Mouse (Mus musculus) MEL (cell line): ENCODE results near the gene Olfr1431. TPM values are rescaled to one million over a fixed set of nuclear protein-coding genes. Genes with fewer than 3 reads are reported as not detected.

Source experiments
- DNase-seq: peaks from one replicate; pipeline ENCODE4 v3.0.0; 2011; ENCODE audit warnings: low read depth, low spot score
- H3K27ac ChIP-seq: 2 replicates; pipeline ENCODE4 v1.5.1; 2012; ENCODE audit warnings: low read depth, mild to moderate bottlenecking, control low read depth, low read length, moderate library complexity; ENCODE audit not compliant: control insufficient read depth
- H3K27me3 ChIP-seq, 2 experiments: fragments of 150-350 bp in 1 of 2; sonication (generic) in 1 of 2; 2 replicates each; pipeline ENCODE4 v1.6.1; 2012; ENCODE audit warnings: low read length in 2 of 2, mild to moderate bottlenecking in 2 of 2, improper control_type of control experiment in 1 of 2, moderate library complexity in 1 of 2; ENCODE audit not compliant: insufficient read depth in 2 of 2, control insufficient read depth in 1 of 2
- H3K36me3 ChIP-seq, 2 experiments: 2 replicates each; pipeline ENCODE4 v1.6.1; 2012 to 2014; ENCODE audit warnings: low read length in 2 of 2, improper control_type of control experiment in 1 of 2, inconsistent platforms in 1 of 2, mild to moderate bottlenecking in 1 of 2; ENCODE audit not compliant: insufficient read depth in 2 of 2, control insufficient read depth in 1 of 2
- H3K4me1 ChIP-seq, 2 experiments: fragments of 150-350 bp in 1 of 2; sonication (generic) in 1 of 2; 2 replicates each; pipeline ENCODE4 v1.6.1; 2012; ENCODE audit warnings: low read length in 2 of 2, improper control_type of control experiment in 1 of 2, mild to moderate bottlenecking in 1 of 2; ENCODE audit not compliant: insufficient read depth in 2 of 2, control insufficient read depth in 1 of 2
- H3K4me3 ChIP-seq, 2 experiments: fragments of 150-350 bp in 1 of 2; sonication (generic) in 1 of 2; 2 replicates each; pipeline ENCODE4 v1.5.1; 2012; ENCODE audit warnings: low read depth in 2 of 2, low read length in 2 of 2, mild to moderate bottlenecking in 2 of 2, moderate library complexity in 2 of 2, control low read depth in 1 of 2, improper control_type of control experiment in 1 of 2; ENCODE audit not compliant: control insufficient read depth in 1 of 2, insufficient read depth in 1 of 2
- H3K79me2 ChIP-seq: 2 replicates; pipeline ENCODE4 v1.6.1; 2012; ENCODE audit warnings: mild to moderate bottlenecking, low read length, moderate library complexity; ENCODE audit not compliant: control insufficient read depth, poor library complexity, insufficient read depth
- H3K9ac ChIP-seq: 2 replicates; pipeline ENCODE4 v1.6.1; 2012; ENCODE audit warnings: low read depth, mild to moderate bottlenecking, control low read depth, low read length, moderate library complexity; ENCODE audit not compliant: control insufficient read depth, poor library complexity, severe bottlenecking
- H3K9me3 ChIP-seq: fragments of 150-350 bp; sonication (generic); replicated peaks from 2 replicates; pipeline ENCODE4 v1.6.1; 2012; ENCODE audit warnings: mild to moderate bottlenecking, low read length, improper control_type of control experiment, moderate library complexity; ENCODE audit not compliant: insufficient read depth
- CHD1 ChIP-seq: IDR thresholded peaks from 2 replicates; pipeline ENCODE4 v1.6.1; 2012; ENCODE audit warnings: low read depth, mild to moderate bottlenecking, inconsistent platforms, low read length, improper control_type of control experiment
- CHD2 ChIP-seq: IDR thresholded peaks from 2 replicates; pipeline ENCODE4 v1.6.1; 2011; ENCODE audit warnings: low read length, improper control_type of control experiment
- E2F4 ChIP-seq: IDR thresholded peaks from 2 replicates; pipeline ENCODE4 v1.6.1; 2011; ENCODE audit warnings: low read depth, low read length, improper control_type of control experiment, borderline replicate concordance
- ELF1 ChIP-seq: IDR thresholded peaks from 2 replicates; pipeline ENCODE4 v1.6.1; 2014; ENCODE audit warnings: low read depth, mild to moderate bottlenecking, inconsistent platforms, low read length, improper control_type of control experiment, moderate library complexity
- ETS1 ChIP-seq: IDR thresholded peaks from 2 replicates; pipeline ENCODE4 v1.6.1; 2012; ENCODE audit warnings: low read depth, mild to moderate bottlenecking, inconsistent platforms, low read length, improper control_type of control experiment, moderate library complexity
- GABPA ChIP-seq: IDR thresholded peaks from 2 replicates; pipeline ENCODE4 v1.6.1; 2012; ENCODE audit warnings: low read depth, mild to moderate bottlenecking, inconsistent platforms, low read length, improper control_type of control experiment, moderate library complexity
- JUND ChIP-seq: IDR thresholded peaks from 2 replicates; pipeline ENCODE4 v1.6.1; 2011; ENCODE audit warnings: low read depth, mild to moderate bottlenecking, improper control_type of control experiment, low read length
- MAFK ChIP-seq: IDR thresholded peaks from 2 replicates; pipeline ENCODE4 v1.6.1; 2011; ENCODE audit warnings: low read depth, mild to moderate bottlenecking, low read length, improper control_type of control experiment, borderline replicate concordance
- MEF2A ChIP-seq: IDR thresholded peaks from 2 replicates; pipeline ENCODE4 v1.6.1; 2014; ENCODE audit warnings: low read depth, mild to moderate bottlenecking, inconsistent platforms, low read length, improper control_type of control experiment; ENCODE audit not compliant: poor library complexity, insufficient replicate concordance, severe bottlenecking; ENCODE audit errors: extremely low read depth
- MYC ChIP-seq: IDR thresholded peaks from 2 replicates; pipeline ENCODE4 v1.6.1; 2011; ENCODE audit warnings: low read depth, mild to moderate bottlenecking, low read length, improper control_type of control experiment, moderate library complexity
- NRF1 ChIP-seq: IDR thresholded peaks from 2 replicates; pipeline ENCODE4 v1.6.1; 2014; ENCODE audit warnings: low read depth, mild to moderate bottlenecking, inconsistent platforms, low read length, improper control_type of control experiment, moderate library complexity; ENCODE audit not compliant: poor library complexity, insufficient read depth, severe bottlenecking
- POLR2AphosphoS2 ChIP-seq: IDR thresholded peaks from 2 replicates; pipeline ENCODE4 v1.6.1; 2011; ENCODE audit warnings: low read length, improper control_type of control experiment
- RAD21 ChIP-seq: IDR thresholded peaks from 2 replicates; pipeline ENCODE4 v1.6.1; 2011; ENCODE audit warnings: mild to moderate bottlenecking, low read depth, low read length, improper control_type of control experiment
- SIN3A ChIP-seq: IDR thresholded peaks from 2 replicates; pipeline ENCODE4 v1.6.1; 2012; ENCODE audit warnings: low read length, improper control_type of control experiment, inconsistent platforms
- SMC3 ChIP-seq: IDR thresholded peaks from 2 replicates; pipeline ENCODE4 v1.6.1; 2011; ENCODE audit warnings: low read depth, low read length, improper control_type of control experiment
- USF2 ChIP-seq, 2 experiments: IDR thresholded peaks; 2 replicates each; pipeline ENCODE4 v1.6.1; 2011 to 2012; ENCODE audit warnings: improper control_type of control experiment in 2 of 2, low read length in 2 of 2, borderline replicate concordance in 1 of 2, inconsistent platforms in 1 of 2, low read depth in 1 of 2, mild to moderate bottlenecking in 1 of 2; ENCODE audit not compliant: insufficient read depth in 1 of 2
- ZKSCAN1 ChIP-seq: IDR thresholded peaks from 2 replicates; pipeline ENCODE4 v1.6.1; 2012; ENCODE audit warnings: low read depth, mild to moderate bottlenecking, inconsistent platforms, low read length, improper control_type of control experiment, moderate library complexity
- ZMIZ1 ChIP-seq: IDR thresholded peaks from 2 replicates; pipeline ENCODE4 v1.6.1; 2012; ENCODE audit warnings: low read depth, mild to moderate bottlenecking, inconsistent platforms, low read length, improper control_type of control experiment, moderate library complexity
- polyA plus RNA-seq, 2 experiments: library from polyadenylated mRNA; stranded (reverse) in 1 of 2; unstranded in 1 of 2; fragments of >175 nt in 1 of 2; fragments of >200 nt in 1 of 2; gene quantifications; 2 replicates each; pipeline versions ENCODE4 v1.2.1 to v1.2.4; 2012; ENCODE audit warnings: low replicate concordance in 2 of 2, low read depth in 1 of 2; ENCODE audit not compliant: insufficient read length in 2 of 2, insufficient read depth in 1 of 2, missing spikeins in 1 of 2
- total RNA-seq: library from RNA; depleted of rRNA; stranded (reverse); fragments of 300-350 nt; gene quantifications from 2 replicates; pipeline ENCODE4 v1.2.3, GENCODE M21; 2012; rRNA removed

The Olfr1431 gene
- total and polyA plus RNA-seq, 3 experiments, result not detected

DNA sequence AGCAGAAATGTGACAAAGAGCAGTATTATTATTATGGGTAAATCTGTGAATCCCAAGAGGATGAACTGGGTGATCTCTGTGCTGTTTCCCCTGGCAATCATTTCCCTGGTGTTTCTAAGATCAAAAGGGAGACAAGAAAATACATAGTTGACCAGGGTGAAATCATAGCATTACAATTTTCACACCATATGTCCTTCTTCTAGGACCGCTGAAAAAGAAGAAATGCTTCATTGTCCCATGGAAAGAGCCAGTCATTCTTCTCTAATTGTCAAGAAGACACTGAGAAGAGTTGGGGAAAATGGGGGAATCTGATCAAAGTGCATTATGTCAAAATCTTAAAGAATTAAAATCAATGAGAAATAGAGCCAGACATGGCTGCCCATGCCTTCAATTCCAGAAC, 41.1 kb downstream of the Olfr1431 start, which contains the start of gene Olfr262:
TSS of gene Olfr262 (minus strand) at position 101 of the 400 bp plus-strand sequence.
- H3K4me1 ChIP-seq, result no peaks in the 10 kb centered on the region
- H3K36me3 ChIP-seq, result no peaks in the 10 kb centered on the region
- H3K4me3 ChIP-seq, result no peak within 1 kb of the TSS
- no peak within 1 kb of the TSS for H3K9ac ChIP-seq
- DNase-seq, result no peak
- H3K9me3 ChIP-seq, result no peaks in the 10 kb centered on the region
- no peaks in the 10 kb centered on the region for H3K27me3 ChIP-seq
- no peak within 1 kb of the TSS for H3K27ac ChIP-seq
- no peaks in the 10 kb centered on the region for H3K79me2 ChIP-seq
- TF ChIP-seq POLR2AphosphoS2 (no peak), GABPA (no peak), ELF1 (no peak), SIN3A (no peak), CHD2 (no peak), SMC3 (no peak), USF2 (IDR thresholded peaks at IDR 0.05; ENCODE audit: borderline replicate concordance in 1 of 2, insufficient read depth in 1 of 2, low read depth in 1 of 2, low read length in 2 of 2) (no peak), E2F4 (no peak), MEF2A (no peak), JUND (no peak), ETS1 (no peak), MAFK (no peak), MYC (no peak), CHD1 (no peak), ZKSCAN1 (no peak), NRF1 (no peak)

DNA sequence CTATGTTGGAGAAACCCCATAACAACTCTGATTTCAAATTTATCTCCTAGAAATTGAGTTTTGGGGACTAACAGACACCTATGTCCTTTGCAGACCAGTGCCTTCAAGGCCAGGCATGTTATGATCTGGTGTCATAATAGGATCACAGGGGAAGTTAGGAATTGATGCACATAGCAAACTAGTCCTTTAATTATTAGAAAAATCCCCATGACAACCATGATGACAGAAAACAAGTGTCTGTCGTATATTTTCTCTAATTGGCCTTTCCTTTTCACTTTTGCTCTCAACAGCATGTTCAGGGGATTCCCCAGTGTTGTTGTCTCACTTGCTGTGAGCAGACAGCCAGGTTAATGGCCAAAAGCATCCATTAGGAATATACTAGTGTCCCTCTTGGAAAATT, 60.3 kb downstream of the Olfr1431 start, which contains the start of gene Olfr235:
TSS of gene Olfr235 (plus strand) at position 301 of the 400 bp plus-strand sequence.
- H3K27me3 ChIP-seq, result no peaks in the 10 kb centered on the region
- TF ChIP-seq CHD1 (no peak), NRF1 (no peak), ZKSCAN1 (no peak), ZMIZ1 (no peak), RAD21 (no peak)
- H3K27ac ChIP-seq, result no peak within 1 kb of the TSS

More for the DNA sequence above, 60.3 kb downstream of the Olfr1431 start, which contains the start of gene Olfr235:
- Histone ChIP-seq H3K4me3 (no peak within 1 kb of the TSS), H3K4me1 (no peaks in the 10 kb centered on the region), H3K9me3 (no peaks in the 10 kb centered on the region), H3K9ac (no peak within 1 kb of the TSS), H3K79me2 (no peaks in the 10 kb centered on the region), H3K36me3 (no peaks in the 10 kb centered on the region)
- DNase-seq, result no peak

Other genes with a start within 250 kb of the Olfr1431 start
- gene Osbp, start 234.7 kb upstream of the Olfr1431 start, total RNA-seq, result 16.4 and 16.5 TPM in 2 replicates
- gene Osbp, start 234.7 kb upstream of the Olfr1431 start, polyA plus RNA-seq, result 10 to 100 TPM; 38.8 to 64.6 TPM
- 0.04 TPM in 1 of 2 replicates, not detected in the other for gene Olfr1423, start 159.3 kb upstream of the Olfr1431 start, total RNA-seq
- under 1 TPM in 1 of 2 experiments, not detected in 1; 0.25 TPM for gene Olfr1423, start 159.3 kb upstream of the Olfr1431 start, polyA plus RNA-seq
- not detected in 2 replicates for gene Olfr1424, start 138.0 kb upstream of the Olfr1431 start, total RNA-seq
- not detected for gene Olfr1424, start 138.0 kb upstream of the Olfr1431 start, polyA plus RNA-seq
- gene Olfr1425, start 122.9 kb upstream of the Olfr1431 start, total RNA-seq, result not detected in 2 replicates
- not detected for gene Olfr1425, start 122.9 kb upstream of the Olfr1431 start, polyA plus RNA-seq
- gene Olfr1426, start 108.6 kb upstream of the Olfr1431 start, total RNA-seq, result not detected in 2 replicates
- not detected for gene Olfr1426, start 108.6 kb upstream of the Olfr1431 start, polyA plus RNA-seq
- gene Olfr1427, start 97.3 kb upstream of the Olfr1431 start, total RNA-seq, result not detected in 2 replicates
- gene Olfr1427, start 97.3 kb upstream of the Olfr1431 start, polyA plus RNA-seq, result not detected
- gene Olfr1428, start 84.7 kb upstream of the Olfr1431 start, total RNA-seq, result not detected in 2 replicates
- gene Olfr1428, start 84.7 kb upstream of the Olfr1431 start, polyA plus RNA-seq, result not detected
- not detected in 2 replicates for gene Olfr76, start 77.4 kb upstream of the Olfr1431 start, total RNA-seq
- gene Olfr76, start 77.4 kb upstream of the Olfr1431 start, polyA plus RNA-seq, result under 1 TPM in 1 of 2 experiments, not detected in 1; 0.03 TPM
- not detected in 2 replicates for gene Olfr1555-ps1, start 30.5 kb upstream of the Olfr1431 start, total RNA-seq
- gene Olfr1555-ps1, start 30.5 kb upstream of the Olfr1431 start, polyA plus RNA-seq, result not detected
- gene Olfr1432, start 32.0 kb downstream of the Olfr1431 start, total RNA-seq, result not detected in 2 replicates
- not detected for gene Olfr1432, start 32.0 kb downstream of the Olfr1431 start, polyA plus RNA-seq
- not detected in 2 replicates for gene Olfr262, start 41.0 kb downstream of the Olfr1431 start, total RNA-seq
- not detected for gene Olfr262, start 41.0 kb downstream of the Olfr1431 start, polyA plus RNA-seq
- not detected in 2 replicates for gene Olfr235, start 60.4 kb downstream of the Olfr1431 start, total RNA-seq
- not detected for gene Olfr235, start 60.4 kb downstream of the Olfr1431 start, polyA plus RNA-seq
- gene Olfr1434, start 79.2 kb downstream of the Olfr1431 start, total RNA-seq, result not detected in 2 replicates
- gene Olfr1434, start 79.2 kb downstream of the Olfr1431 start, polyA plus RNA-seq, result not detected
- not detected in 2 replicates for gene Olfr1436, start 98.5 kb downstream of the Olfr1431 start, total RNA-seq
- gene Olfr1436, start 98.5 kb downstream of the Olfr1431 start, polyA plus RNA-seq, result not detected
- gene Olfr1437, start 124.5 kb downstream of the Olfr1431 start, total RNA-seq, result not detected in 2 replicates
- not detected for gene Olfr1437, start 124.5 kb downstream of the Olfr1431 start, polyA plus RNA-seq
- not detected in 2 replicates for gene Olfr1438-ps1, start 135.3 kb downstream of the Olfr1431 start, total RNA-seq
- under 1 TPM in 1 of 2 experiments, not detected in 1; 0.03 TPM for gene Olfr1438-ps1, start 135.3 kb downstream of the Olfr1431 start, polyA plus RNA-seq
- gene Olfr1440, start 186.6 kb downstream of the Olfr1431 start, total RNA-seq, result not detected in 2 replicates
- gene Olfr1440, start 186.6 kb downstream of the Olfr1431 start, polyA plus RNA-seq, result under 1 TPM in 1 of 2 experiments, not detected in 1; 0.01 TPM
- gene Olfr1441, start 216.8 kb downstream of the Olfr1431 start, total RNA-seq, result not detected in 2 replicates
- gene Olfr1441, start 216.8 kb downstream of the Olfr1431 start, polyA plus RNA-seq, result under 1 TPM in 1 of 2 experiments, not detected in 1; 0.03 TPM
- not detected in 2 replicates for gene Pfpl, start 227.3 kb downstream of the Olfr1431 start, total RNA-seq
- not detected for gene Pfpl, start 227.3 kb downstream of the Olfr1431 start, polyA plus RNA-seq